Mouse (Mus musculus) kidney, adult 10 weeks (tissue): ENCODE data around the gene Lyz2. TPM values are rescaled to one million over a fixed set of nuclear protein-coding genes. Genes with fewer than 3 reads are reported as not detected.

ENCODE experiments used
- polyA plus RNA-seq: library from polyadenylated mRNA; stranded (reverse); fragments of 350-450 nt; fragmentation: Illumina TruSeq; extraction: RNeasy Lipid Tissue Mini Kit (QIAGEN cat#74804); gene quantifications from one replicate; pipeline ENCODE4 v1.2.3, GENCODE M21; 2014; ENCODE audit warnings: low read depth, low replicate concordance

The Lyz2 gene
- 20.3 TPM for polyA plus RNA-seq

GRCm38 (mm10) chr10:117282049-117282448, at the start of gene Lyz2:
TSS of gene Lyz2 (minus strand) at chr10:117282321.

GRCm38 (mm10) chr10:117292671-117293070, 10.6 kb upstream of the Lyz2 start, which contains the start of gene Lyz1:
TSS of gene Lyz1 (minus strand) at chr10:117292868.

GRCm38 (mm10) chr10:117238603-117239002, 43.5 kb downstream of the Lyz2 start, which contains the start of gene 9530003J23Rik:
TSS of gene 9530003J23Rik (minus strand) at chr10:117238703.

Other genes with a start within 250 kb of the Lyz2 start
- not detected for gene Lrrc10, start 237.0 kb downstream of the Lyz2 start, polyA plus RNA-seq
- gene Cct2, start 218.5 kb downstream of the Lyz2 start, polyA plus RNA-seq = 164 TPM
- 27.1 TPM for gene Frs2, start 133.8 kb downstream of the Lyz2 start, polyA plus RNA-seq
- gene Yeats4, start 57.8 kb downstream of the Lyz2 start, polyA plus RNA-seq = 49.5 TPM
- gene 9530003J23Rik, start 43.6 kb downstream of the Lyz2 start, polyA plus RNA-seq = not detected
- 0.49 TPM for gene Lyz1, start 10.5 kb upstream of the Lyz2 start, polyA plus RNA-seq
- gene Cpsf6, start 97.7 kb upstream of the Lyz2 start, polyA plus RNA-seq = 61.1 TPM